Mouse (Mus musculus) liver, adult 2 months (tissue): ENCODE results near the gene Plekhg1.

Experiments used
- CTCF ChIP-seq: fragments of 200-500 bp; IDR thresholded peaks from 2 replicates; pipeline ENCODE4 v1.5.1; 2011; ENCODE audit warnings: low read depth, low read length, control low read depth
- POLR2A ChIP-seq: fragments of 200-500 bp; IDR thresholded peaks from 2 replicates; pipeline ENCODE4 v1.6.1; 2011; ENCODE audit warnings: low read length, control low read depth; ENCODE audit not compliant: insufficient read depth; ENCODE audit errors: extremely low read depth

- TF ChIP-seq POLR2A, result no peak
- no peak for TF ChIP-seq CTCF
Measured at GRCm38 (mm10) chr10:3877852-3878535, 137.8 kb downstream of the Plekhg1 start.
